Mouse (Mus musculus) MEL (cell line): Measurements from ENCODE around the gene Ttll11. TPM values are rescaled to one million over a fixed set of nuclear protein-coding genes. Genes with fewer than 3 reads are reported as not detected.

Source experiments
- DNase-seq: peaks from one replicate; pipeline ENCODE4 v3.0.0; 2011; ENCODE audit warnings: low read depth, low spot score
- H3K27ac ChIP-seq: 2 replicates; pipeline ENCODE4 v1.5.1; 2012; ENCODE audit warnings: low read depth, mild to moderate bottlenecking, control low read depth, low read length, moderate library complexity; ENCODE audit not compliant: control insufficient read depth
- H3K27me3 ChIP-seq, 2 experiments: fragments of 150-350 bp in 1 of 2; sonication (generic) in 1 of 2; 2 replicates each; pipeline ENCODE4 v1.6.1; 2012; ENCODE audit warnings: low read length in 2 of 2, mild to moderate bottlenecking in 2 of 2, improper control_type of control experiment in 1 of 2, moderate library complexity in 1 of 2; ENCODE audit not compliant: insufficient read depth in 2 of 2, control insufficient read depth in 1 of 2
- H3K36me3 ChIP-seq, 2 experiments: 2 replicates each; pipeline ENCODE4 v1.6.1; 2012 to 2014; ENCODE audit warnings: low read length in 2 of 2, improper control_type of control experiment in 1 of 2, inconsistent platforms in 1 of 2, mild to moderate bottlenecking in 1 of 2; ENCODE audit not compliant: insufficient read depth in 2 of 2, control insufficient read depth in 1 of 2
- H3K4me1 ChIP-seq, 2 experiments: fragments of 150-350 bp in 1 of 2; sonication (generic) in 1 of 2; 2 replicates each; pipeline ENCODE4 v1.6.1; 2012; ENCODE audit warnings: low read length in 2 of 2, improper control_type of control experiment in 1 of 2, mild to moderate bottlenecking in 1 of 2; ENCODE audit not compliant: insufficient read depth in 2 of 2, control insufficient read depth in 1 of 2
- H3K4me3 ChIP-seq, 2 experiments: fragments of 150-350 bp in 1 of 2; sonication (generic) in 1 of 2; 2 replicates each; pipeline ENCODE4 v1.5.1; 2012; ENCODE audit warnings: low read depth in 2 of 2, low read length in 2 of 2, mild to moderate bottlenecking in 2 of 2, moderate library complexity in 2 of 2, control low read depth in 1 of 2, improper control_type of control experiment in 1 of 2; ENCODE audit not compliant: control insufficient read depth in 1 of 2, insufficient read depth in 1 of 2
- H3K79me2 ChIP-seq: 2 replicates; pipeline ENCODE4 v1.6.1; 2012; ENCODE audit warnings: mild to moderate bottlenecking, low read length, moderate library complexity; ENCODE audit not compliant: control insufficient read depth, poor library complexity, insufficient read depth
- H3K9ac ChIP-seq: 2 replicates; pipeline ENCODE4 v1.6.1; 2012; ENCODE audit warnings: low read depth, mild to moderate bottlenecking, control low read depth, low read length, moderate library complexity; ENCODE audit not compliant: control insufficient read depth, poor library complexity, severe bottlenecking
- H3K9me3 ChIP-seq: fragments of 150-350 bp; sonication (generic); replicated peaks from 2 replicates; pipeline ENCODE4 v1.6.1; 2012; ENCODE audit warnings: mild to moderate bottlenecking, low read length, improper control_type of control experiment, moderate library complexity; ENCODE audit not compliant: insufficient read depth
- CHD2 ChIP-seq: IDR thresholded peaks from 2 replicates; pipeline ENCODE4 v1.6.1; 2011; ENCODE audit warnings: low read length, improper control_type of control experiment
- E2F4 ChIP-seq: IDR thresholded peaks from 2 replicates; pipeline ENCODE4 v1.6.1; 2011; ENCODE audit warnings: low read depth, low read length, improper control_type of control experiment, borderline replicate concordance
- EP300 ChIP-seq, 2 experiments: IDR thresholded peaks; 2 replicates each; pipeline ENCODE4 v1.6.1; 2011; ENCODE audit warnings: improper control_type of control experiment in 2 of 2, low read length in 2 of 2, low read depth in 1 of 2, mild to moderate bottlenecking in 1 of 2
- HCFC1 ChIP-seq: IDR thresholded peaks from 2 replicates; pipeline ENCODE4 v1.6.1; 2012; ENCODE audit warnings: low read depth, mild to moderate bottlenecking, inconsistent platforms, low read length, improper control_type of control experiment, moderate library complexity
- MAFK ChIP-seq: IDR thresholded peaks from 2 replicates; pipeline ENCODE4 v1.6.1; 2011; ENCODE audit warnings: low read depth, mild to moderate bottlenecking, low read length, improper control_type of control experiment, borderline replicate concordance
- MAZ ChIP-seq: IDR thresholded peaks from 2 replicates; pipeline ENCODE4 v1.6.1; 2012; ENCODE audit warnings: low read depth, mild to moderate bottlenecking, inconsistent platforms, low read length, improper control_type of control experiment
- MEF2A ChIP-seq: IDR thresholded peaks from 2 replicates; pipeline ENCODE4 v1.6.1; 2014; ENCODE audit warnings: low read depth, mild to moderate bottlenecking, inconsistent platforms, low read length, improper control_type of control experiment; ENCODE audit not compliant: poor library complexity, insufficient replicate concordance, severe bottlenecking; ENCODE audit errors: extremely low read depth
- MYB ChIP-seq: IDR thresholded peaks from 2 replicates; pipeline ENCODE4 v1.6.1; 2011; ENCODE audit warnings: mild to moderate bottlenecking, low read depth, low read length, improper control_type of control experiment
- MYC ChIP-seq: IDR thresholded peaks from 2 replicates; pipeline ENCODE4 v1.6.1; 2011; ENCODE audit warnings: low read depth, mild to moderate bottlenecking, low read length, improper control_type of control experiment, moderate library complexity
- NELFE ChIP-seq: IDR thresholded peaks from 2 replicates; pipeline ENCODE4 v1.6.1; 2011; ENCODE audit warnings: low read depth, low read length, improper control_type of control experiment
- POLR2AphosphoS2 ChIP-seq: IDR thresholded peaks from 2 replicates; pipeline ENCODE4 v1.6.1; 2011; ENCODE audit warnings: low read length, improper control_type of control experiment
- RAD21 ChIP-seq: IDR thresholded peaks from 2 replicates; pipeline ENCODE4 v1.6.1; 2011; ENCODE audit warnings: mild to moderate bottlenecking, low read depth, low read length, improper control_type of control experiment
- RCOR1 ChIP-seq: IDR thresholded peaks from 2 replicates; pipeline ENCODE4 v1.6.1; 2012; ENCODE audit warnings: low read depth, mild to moderate bottlenecking, inconsistent platforms, low read length, improper control_type of control experiment
- UBTF ChIP-seq: IDR thresholded peaks from 2 replicates; pipeline ENCODE4 v1.6.1; 2012; ENCODE audit warnings: low read depth, mild to moderate bottlenecking, inconsistent platforms, low read length, improper control_type of control experiment, moderate library complexity, borderline replicate concordance; ENCODE audit not compliant: insufficient read depth
- USF1 ChIP-seq: IDR thresholded peaks from 2 replicates; pipeline ENCODE4 v1.6.1; 2014; ENCODE audit warnings: low read depth, mild to moderate bottlenecking, inconsistent platforms, low read length, improper control_type of control experiment, moderate library complexity
- ZC3H11A ChIP-seq: IDR thresholded peaks from 2 replicates; pipeline ENCODE4 v1.6.1; 2012; ENCODE audit warnings: low read depth, mild to moderate bottlenecking, inconsistent platforms, low read length, improper control_type of control experiment
- ZNF384 ChIP-seq: IDR thresholded peaks from 2 replicates; pipeline ENCODE4 v1.6.1; 2012; ENCODE audit warnings: low read depth, mild to moderate bottlenecking, inconsistent platforms, low read length, improper control_type of control experiment
- polyA plus RNA-seq, 2 experiments: library from polyadenylated mRNA; stranded (reverse) in 1 of 2; unstranded in 1 of 2; fragments of >175 nt in 1 of 2; fragments of >200 nt in 1 of 2; gene quantifications; 2 replicates each; pipeline versions ENCODE4 v1.2.1 to v1.2.4; 2012; ENCODE audit warnings: low replicate concordance in 2 of 2, low read depth in 1 of 2; ENCODE audit not compliant: insufficient read length in 2 of 2, insufficient read depth in 1 of 2, missing spikeins in 1 of 2
- total RNA-seq: library from RNA; depleted of rRNA; stranded (reverse); fragments of 300-350 nt; gene quantifications from 2 replicates; pipeline ENCODE4 v1.2.3, GENCODE M21; 2012

Gene Ttll11
- total and polyA plus RNA-seq, 3 experiments, result 1.2 to 2.5 TPM; not detected in 1

GRCm38 (mm10) chr2:35783368-35783767 lies 196.3 kb downstream of the Ttll11 start (continued):
- no peak for TF ChIP-seq USF1
- no peak for TF ChIP-seq UBTF
- TF ChIP-seq MYC, result no peak
- no peak for TF ChIP-seq MAZ
- TF ChIP-seq, all 39 proteins: peak for 0

- Histone ChIP-seq H3K9ac (no peak overlapping the region), H3K4me3 (no peak overlapping the region), H3K27ac (no peak overlapping the region), H3K27me3 (no peaks in the 10 kb centered on the region), H3K4me1 (no peaks in the 10 kb centered on the region), H3K9me3 (no peaks in the 10 kb centered on the region), H3K79me2 (no peaks in the 10 kb centered on the region), H3K36me3 (no peaks in the 10 kb centered on the region)
- TF ChIP-seq HCFC1 (no peak), EP300 (IDR thresholded peaks at IDR 0.05; ENCODE audit: low read depth in 1 of 2, low read length in 2 of 2) (no peak), E2F4 (no peak), RCOR1 (no peak), CHD2 (no peak), MYB (no peak), ZC3H11A (no peak), MAZ (no peak)
- no peak for DNase-seq
Measured at GRCm38 (mm10) chr2:35779266-35779665, 200.4 kb downstream of the Ttll11 start.

- Histone ChIP-seq H3K36me3 (no peaks in the 10 kb centered on the region), H3K9me3 (no peaks in the 10 kb centered on the region), H3K79me2 (no peaks in the 10 kb centered on the region), H3K4me3 (no peak overlapping the region), H3K4me1 (no peaks in the 10 kb centered on the region), H3K27me3 (no peaks in the 10 kb centered on the region), H3K9ac (no peak overlapping the region), H3K27ac (no peak overlapping the region)
- TF ChIP-seq ZNF384, result no peak
- no peak for TF ChIP-seq NELFE
- no peak for TF ChIP-seq MAFK
- no peak for DNase-seq
Measured at GRCm38 (mm10) chr2:35776935-35777334, 202.8 kb downstream of the Ttll11 start.

GRCm38 (mm10) chr2:35775651-35776055 lies 204.1 kb downstream of the Ttll11 start:
- Histone ChIP-seq H3K79me2 (no peaks in the 10 kb centered on the region), H3K36me3 (no peaks in the 10 kb centered on the region), H3K27me3 (no peaks in the 10 kb centered on the region), H3K4me3 (no peak overlapping the region), H3K4me1 (no peaks in the 10 kb centered on the region), H3K27ac (no peak overlapping the region), H3K9ac (no peak overlapping the region), H3K9me3 (no peaks in the 10 kb centered on the region)
- no peak for DNase-seq
- TF ChIP-seq ZC3H11A (no peak), RAD21 (no peak), MEF2A (no peak), POLR2AphosphoS2 (no peak), EP300 (IDR thresholded peaks at IDR 0.05; ENCODE audit: low read depth in 1 of 2, low read length in 2 of 2) (no peak)
- TF ChIP-seq, all 39 proteins: peak for 0
